Mouse (Mus musculus): ENCODE measurements around the gene Sppl2b. TPM values are rescaled to one million over a fixed set of nuclear protein-coding genes. Genes with fewer than 3 reads are reported as not detected.

Sppl2b gene
- 17.6 and 18.7 TPM in 2 replicates for polyA plus RNA-seq (2021; fragmentation: Nextera tagmentation)
- long read RNA-seq, experiment 1, transcript Sppl2b-201 (15 exons, 2,869 nt): major isoform, 60 of 192 reads
- long read RNA-seq, experiment 1, partial matches to known transcripts: 36 of 192 reads
- long read RNA-seq, experiment 1, other reads (novel, unspliced or antisense): 96 of 192 reads
- long read RNA-seq, experiment 2, transcript Sppl2b-201 (15 exons, 2,869 nt): major isoform, 6 of 19 reads
- long read RNA-seq, experiment 2, partial matches to known transcripts: 6 of 19 reads
- long read RNA-seq, experiment 2, other reads (novel, unspliced or antisense): 7 of 19 reads

GRCm38 (mm10) chr10:80854913-80855748, at the start of gene Sppl2b, which contains the start of gene Lsm7:
TSS of gene Sppl2b (plus strand) at chr10:80855275.
TSS of gene Lsm7 (minus strand) at chr10:80855209.

GRCm38 (mm10) chr10:80813366-80813765, 41.7 kb upstream of the Sppl2b start, which contains the start of gene Jsrp1:
TSS of gene Jsrp1 (minus strand) at chr10:80813498.

GRCm38 (mm10) chr10:80826151-80827062, 28.7 kb upstream of the Sppl2b start, which contains the start of gene Oaz1:
TSS of gene Oaz1 (plus strand) at chr10:80826656.

GRCm38 (mm10) chr10:80843931-80844547, 11.0 kb upstream of the Sppl2b start, which contains the start of gene Lingo3:
TSS of gene Lingo3 (minus strand) at chr10:80844039.

GRCm38 (mm10) chr10:80871581-80871980, 16.5 kb downstream of the Sppl2b start, which contains the start of gene Tmprss9:
TSS of gene Tmprss9 (plus strand) at chr10:80871848.

GRCm38 (mm10) chr10:80900318-80901247, 45.5 kb downstream of the Sppl2b start, which contains the start of gene Timm13:
TSS of gene Timm13 (minus strand) at chr10:80900969.

GRCm38 (mm10) chr10:80917779-80918434, 62.8 kb downstream of the Sppl2b start, which contains the start of gene Lmnb2:
TSS of gene Lmnb2 (minus strand) at chr10:80918245.

Other genes with a start within 250 kb of the Sppl2b start
- gene Gm49322, start 249.3 kb upstream of the Sppl2b start, polyA plus RNA-seq (2021; fragmentation: Nextera tagmentation): 0.10 and 0.25 TPM in 2 replicates
- 27.8 and 30.7 TPM in 2 replicates for gene Csnk1g2, start 232.4 kb upstream of the Sppl2b start, polyA plus RNA-seq (2021; fragmentation: Nextera tagmentation)
- 23.3 and 91.7 TPM in 2 replicates for gene Btbd2, start 198.2 kb upstream of the Sppl2b start, polyA plus RNA-seq (2021; fragmentation: Nextera tagmentation)
- gene Mknk2, start 177.2 kb upstream of the Sppl2b start, polyA plus RNA-seq (2021; fragmentation: Nextera tagmentation): 4.0 and 9.1 TPM in 2 replicates
- 8.4 and 9.9 TPM in 2 replicates for gene Mob3a, start 153.3 kb upstream of the Sppl2b start, polyA plus RNA-seq (2021; fragmentation: Nextera tagmentation)
- gene Izumo4, start 153.1 kb upstream of the Sppl2b start, polyA plus RNA-seq (2021; fragmentation: Nextera tagmentation): 49.5 and 65.0 TPM in 2 replicates
- gene Ap3d1, start 113.0 kb upstream of the Sppl2b start, polyA plus RNA-seq (2021; fragmentation: Nextera tagmentation): 44.4 and 48.6 TPM in 2 replicates
- gene Dot1l, start 100.1 kb upstream of the Sppl2b start, polyA plus RNA-seq (2021; fragmentation: Nextera tagmentation): 1.6 and 2.7 TPM in 2 replicates
- gene Sf3a2, start 57.1 kb upstream of the Sppl2b start, polyA plus RNA-seq (2021; fragmentation: Nextera tagmentation): 5.5 and 41.9 TPM in 2 replicates
- gene Plekhj1, start 56.6 kb upstream of the Sppl2b start, polyA plus RNA-seq (2021; fragmentation: Nextera tagmentation): 92.8 and 104 TPM in 2 replicates
- gene Amh, start 50.0 kb upstream of the Sppl2b start, polyA plus RNA-seq (2021; fragmentation: Nextera tagmentation): 0.16 TPM in 1 of 2 replicates, not detected in the other
- gene Jsrp1, start 41.8 kb upstream of the Sppl2b start, polyA plus RNA-seq (2021; fragmentation: Nextera tagmentation): 13.2 and 15.5 TPM in 2 replicates
- 2,247 and 2,738 TPM in 2 replicates for gene Oaz1, start 28.6 kb upstream of the Sppl2b start, polyA plus RNA-seq (2021; fragmentation: Nextera tagmentation)
- gene Lingo3, start 11.2 kb upstream of the Sppl2b start, polyA plus RNA-seq (2021; fragmentation: Nextera tagmentation): 22.3 and 23.9 TPM in 2 replicates
- gene Lsm7, start 66 bp upstream of the Sppl2b start, polyA plus RNA-seq (2021; fragmentation: Nextera tagmentation): 357 and 416 TPM in 2 replicates
- 0.20 and 0.21 TPM in 2 replicates for gene Tmprss9, start 16.6 kb downstream of the Sppl2b start, polyA plus RNA-seq (2021; fragmentation: Nextera tagmentation)
- 532 and 700 TPM in 2 replicates for gene Timm13, start 45.7 kb downstream of the Sppl2b start, polyA plus RNA-seq (2021; fragmentation: Nextera tagmentation)
- 4.0 and 4.5 TPM in 2 replicates for gene Lmnb2, start 63.0 kb downstream of the Sppl2b start, polyA plus RNA-seq (2021; fragmentation: Nextera tagmentation)
- gene Gadd45b, start 74.8 kb downstream of the Sppl2b start, polyA plus RNA-seq (2021; fragmentation: Nextera tagmentation): 18.5 and 19.5 TPM in 2 replicates
- gene Gng7, start 159.7 kb downstream of the Sppl2b start, polyA plus RNA-seq (2021; fragmentation: Nextera tagmentation): 51.0 and 79.6 TPM in 2 replicates
- 37.8 and 61.2 TPM in 2 replicates for gene Diras1, start 170.4 kb downstream of the Sppl2b start, polyA plus RNA-seq (2021; fragmentation: Nextera tagmentation)
- gene Slc39a3, start 182.2 kb downstream of the Sppl2b start, polyA plus RNA-seq (2021; fragmentation: Nextera tagmentation): 31.5 and 39.4 TPM in 2 replicates
- 216 and 260 TPM in 2 replicates for gene Sgta, start 204.9 kb downstream of the Sppl2b start, polyA plus RNA-seq (2021; fragmentation: Nextera tagmentation)
- 20.8 and 27.8 TPM in 2 replicates for gene Thop1, start 214.8 kb downstream of the Sppl2b start, polyA plus RNA-seq (2021; fragmentation: Nextera tagmentation)
- 0.36 and 0.86 TPM in 2 replicates for gene Creb3l3, start 243.6 kb downstream of the Sppl2b start, polyA plus RNA-seq (2021; fragmentation: Nextera tagmentation)

Measured in left cerebral cortex, adult 6 months (tissue).